Mouse (Mus musculus) heart, embryonic 15.5 days (tissue): ENCODE measurements around the gene Prpf38b. TPM values are rescaled to one million over a fixed set of nuclear protein-coding genes. Genes with fewer than 3 reads are reported as not detected.
"Not testable (repeated sequence)": the region's sequence is repeated elsewhere in the genome, so short reads cannot be mapped to it uniquely, and the experiment has no call there.

Experiments used
- ATAC-seq: fragments of 200-750 bp; cut with Nextera tagmentation; replicated peaks from 2 replicates; pipeline ENCODE4 v1.8.0; 2017; ENCODE audit warnings: low read depth, moderate TSS enrichment; ENCODE audit not compliant: insufficient number of reproducible peaks, insufficient read depth, low FRiP score
- H3K27ac ChIP-seq: fragments of 300-500 bp; sonication (generic); 2 replicates; pipeline ENCODE4 v1.5.1; 2015; ENCODE audit warnings: mild to moderate bottlenecking, inconsistent platforms
- H3K27me3 ChIP-seq: fragments of 300-500 bp; sonication (generic); 2 replicates; pipeline ENCODE4 v1.6.1; 2015; ENCODE audit warnings: inconsistent platforms
- H3K36me3 ChIP-seq: fragments of 300-500 bp; sonication (generic); 2 replicates; pipeline ENCODE4 v1.6.1; 2015; ENCODE audit warnings: mild to moderate bottlenecking, inconsistent platforms
- H3K4me1 ChIP-seq: fragments of 300-500 bp; sonication (generic); replicated peaks from 2 replicates; pipeline ENCODE4 v1.6.1; 2015; ENCODE audit warnings: inconsistent platforms
- H3K4me2 ChIP-seq: fragments of 300-500 bp; sonication (generic); 2 replicates; pipeline ENCODE4 v1.6.1; 2015; ENCODE audit warnings: inconsistent platforms, mild to moderate bottlenecking, moderate library complexity
- H3K4me3 ChIP-seq: fragments of 300-500 bp; sonication (generic); 2 replicates; pipeline ENCODE4 v1.5.1; 2015; ENCODE audit warnings: mild to moderate bottlenecking, inconsistent platforms
- H3K9ac ChIP-seq: fragments of 300-500 bp; sonication (generic); 2 replicates; pipeline ENCODE4 v1.6.1; 2015; ENCODE audit warnings: mild to moderate bottlenecking, inconsistent platforms
- H3K9me3 ChIP-seq: fragments of 300-500 bp; sonication (generic); replicated peaks from 2 replicates; pipeline ENCODE4 v1.6.1; 2016; ENCODE audit warnings: inconsistent platforms
- WGBS: fragments of 180-500 bp; shearing (Covaris S2); methylation state at CpG from one replicate; pipeline ENCODE4 v1.1.7; 2015; ENCODE audit warnings: mixed read lengths; 5-methylcytosine and 5-hydroxymethylcytosine counted together
- polyA plus RNA-seq: library from polyadenylated mRNA; unstranded; fragments of >200 nt; fragmentation: Nextera tagmentation; extraction: Ambion mirVana; gene quantifications from 2 replicates; pipeline ENCODE4 v1.2.1, GENCODE M21; 2015

Gene Prpf38b
- polyA plus RNA-seq, 1 experiment from 2014 or later: 48.1 TPM

DNA sequence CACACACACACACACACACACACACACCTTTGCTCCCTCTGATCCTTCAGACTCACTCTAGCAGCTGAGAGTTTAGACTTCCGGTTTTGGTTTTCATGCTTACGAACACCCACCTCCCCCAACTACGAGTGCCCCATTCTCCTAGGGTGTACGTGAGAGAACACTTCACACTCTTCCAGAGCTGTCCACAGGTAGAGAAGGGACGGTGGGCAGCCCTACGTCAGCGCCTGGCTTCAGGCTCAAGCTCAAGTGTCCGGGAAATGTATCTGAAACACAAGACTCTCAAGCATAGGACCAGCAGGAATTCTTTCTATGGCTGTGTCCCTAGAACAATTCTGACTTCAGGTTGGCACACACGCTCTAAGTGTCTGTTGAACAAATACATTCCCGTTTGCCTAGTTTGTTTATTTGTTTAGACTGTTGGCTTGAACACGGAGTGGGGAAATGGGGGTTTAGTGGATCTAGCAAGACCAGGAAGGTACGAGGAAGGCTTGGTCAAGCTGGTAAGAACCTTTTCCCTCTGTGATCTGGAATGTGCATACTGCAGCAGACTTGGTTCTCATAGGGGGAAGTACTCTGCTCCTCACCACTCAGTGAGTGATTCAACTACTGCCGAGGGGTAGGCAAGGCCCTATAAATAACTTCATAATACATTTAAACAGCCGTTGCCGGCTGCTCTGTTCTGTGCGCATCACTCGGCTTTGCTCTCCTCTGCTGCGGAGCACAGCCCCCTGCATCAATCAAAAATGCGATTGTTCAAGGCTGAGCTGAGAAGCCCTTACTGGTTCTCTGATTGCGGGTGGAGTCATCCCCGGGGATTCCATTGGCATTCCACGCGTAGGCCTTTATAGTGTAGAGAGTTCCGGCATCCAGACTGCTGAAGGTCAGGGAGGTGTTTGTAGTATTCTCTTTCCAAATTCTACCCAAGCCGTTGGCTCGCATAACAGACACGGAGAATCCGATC is 30.7 kb downstream of the Prpf38b start:
- Histone ChIP-seq H3K27me3 (no peaks in the 10 kb centered on the region), H3K36me3 (no peaks in the 10 kb centered on the region), H3K9me3 (no peaks in the 10 kb centered on the region), H3K4me3 (peak overlapping the region; percentile 25; the same call in 1 of the 2 replicates), H3K9ac (no peak overlapping the region), H3K4me1 (peaks cover 44% of the 10 kb centered on the region), H3K4me2 (peak overlapping the region; percentile 46), H3K27ac (peak overlapping the region; percentile 79)
- 32% methylated on average over 28 of the region's 28 CpGs for WGBS
- peak; percentile 68 for ATAC-seq

DNA sequence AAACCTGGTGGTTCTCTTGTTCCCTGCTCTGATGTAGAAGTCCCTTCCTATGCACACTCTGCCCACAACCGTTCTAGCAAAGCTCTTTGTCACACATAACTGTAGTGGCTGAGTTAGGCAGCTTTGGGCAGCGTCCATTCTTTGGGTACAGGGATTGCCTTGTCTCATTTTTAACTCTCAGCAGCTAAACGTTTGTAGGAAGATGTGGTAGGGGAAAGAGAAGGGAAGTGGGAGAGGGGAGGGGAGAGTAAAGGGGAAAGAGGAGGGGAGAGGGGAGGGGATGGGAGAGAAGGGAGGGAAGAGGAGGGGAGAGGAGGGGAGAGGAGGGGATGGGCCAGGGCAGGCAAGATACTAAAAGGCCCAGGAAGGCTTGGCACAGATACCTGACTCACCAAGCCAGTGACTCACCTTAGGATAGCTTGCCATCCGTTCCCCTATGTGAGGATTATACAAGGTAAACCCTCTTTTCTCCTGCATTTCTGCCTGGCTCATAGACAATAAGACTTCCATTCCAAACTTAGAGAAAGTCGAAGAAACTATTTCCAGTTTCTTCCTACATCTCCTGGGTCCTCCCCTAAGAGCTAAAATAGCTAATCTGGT is 31.6 kb downstream of the Prpf38b start:
- no peak for ATAC-seq
- Histone ChIP-seq H3K9ac (no peak overlapping the region), H3K27ac (no peak overlapping the region), H3K4me3 (no peak overlapping the region), H3K36me3 (no peaks in the 10 kb centered on the region), H3K4me1 (peaks cover 38% of the 10 kb centered on the region), H3K27me3 (no peaks in the 10 kb centered on the region), H3K9me3 (no peaks in the 10 kb centered on the region), H3K4me2 (no peak overlapping the region)
- WGBS: 55% methylated on average over 5 of the region's 5 CpGs

DNA sequence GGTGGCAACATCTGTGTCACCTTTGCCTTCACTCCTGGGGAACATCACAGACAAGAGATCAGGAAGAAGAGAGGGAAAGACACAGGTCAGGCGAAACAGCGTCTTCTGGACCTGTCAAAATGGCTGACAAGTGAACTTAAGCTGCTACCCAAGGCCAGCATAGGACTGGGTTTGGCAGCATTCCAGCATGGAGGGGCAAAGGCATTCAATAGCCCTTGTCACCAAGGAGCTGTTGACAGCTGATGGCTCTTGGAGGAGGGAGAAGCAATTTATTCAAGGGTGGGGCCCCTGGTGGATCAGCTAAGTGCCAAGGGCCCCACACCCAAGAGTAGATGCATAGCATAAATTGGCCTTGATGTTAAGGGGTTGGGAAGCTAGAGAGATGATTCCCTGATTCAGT is 32.4 kb downstream of the Prpf38b start:
- no peaks in the 10 kb centered on the region for H3K9me3 ChIP-seq
- 36% methylated on average over 2 of the region's 2 CpGs for WGBS
- H3K4me3 ChIP-seq: no peak overlapping the region
- no peak overlapping the region; the same call in none of the 2 replicates for H3K27ac ChIP-seq
- no peak overlapping the region for H3K4me2 ChIP-seq
- no peak; the same call in 1 of the 2 replicates for ATAC-seq
- H3K27me3 ChIP-seq: no peaks in the 10 kb centered on the region
- H3K9ac ChIP-seq: no peak overlapping the region
- H3K4me1 ChIP-seq: peaks cover 38% of the 10 kb centered on the region
- H3K36me3 ChIP-seq: no peaks in the 10 kb centered on the region

- Histone ChIP-seq H3K9me3 (no peaks in the 10 kb centered on the region), H3K4me1 (no peaks in the 10 kb centered on the region), H3K4me2 (no peak overlapping the region), H3K9ac (no peak overlapping the region), H3K36me3 (no peaks in the 10 kb centered on the region), H3K27me3 (no peaks in the 10 kb centered on the region), H3K27ac (no peak overlapping the region), H3K4me3 (no peak overlapping the region)
- ATAC-seq: no peak
- WGBS: 77% methylated on average over 6 of the region's 6 CpGs
These were observed 40.9 kb downstream of the Prpf38b start for GRCm38 (mm10) chr3:108870631-108871030.

- no peaks in the 10 kb centered on the region for H3K36me3 ChIP-seq
- H3K27ac ChIP-seq: no peak overlapping the region
- no peaks in the 10 kb centered on the region for H3K27me3 ChIP-seq
- H3K9ac ChIP-seq: no peak overlapping the region
- H3K9me3 ChIP-seq: no peaks in the 10 kb centered on the region
- 86% methylated on average over 3 of the region's 3 CpGs for WGBS
- H3K4me1 ChIP-seq: no peaks in the 10 kb centered on the region
- ATAC-seq: no peak
- no peak overlapping the region for H3K4me3 ChIP-seq
- H3K4me2 ChIP-seq: no peak overlapping the region
These were observed 44.1 kb downstream of the Prpf38b start for GRCm38 (mm10) chr3:108867449-108867848.

DNA sequence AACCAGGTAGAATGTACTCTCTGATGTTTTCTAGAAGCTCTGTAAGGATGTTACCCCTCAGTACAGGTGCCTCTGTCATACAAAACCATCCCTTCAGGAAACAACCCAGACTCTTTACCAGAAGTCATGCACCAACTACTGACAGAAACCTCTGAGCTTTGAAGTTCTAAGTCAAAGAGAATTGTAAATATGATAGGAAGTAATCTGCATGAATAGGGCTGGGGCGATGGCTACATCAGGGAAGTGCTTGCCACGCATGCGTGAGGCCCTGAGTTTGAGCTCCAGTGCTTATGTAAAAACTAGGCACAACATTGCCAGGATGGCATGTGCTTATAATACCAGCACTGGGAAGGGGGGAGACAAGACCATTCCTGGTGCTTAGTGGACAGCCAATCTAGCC is 45.9 kb downstream of the Prpf38b start:
- Histone ChIP-seq H3K9ac (no peak overlapping the region), H3K36me3 (no peaks in the 10 kb centered on the region), H3K27ac (no peak overlapping the region), H3K27me3 (no peaks in the 10 kb centered on the region), H3K4me2 (no peak overlapping the region), H3K9me3 (no peaks in the 10 kb centered on the region), H3K4me3 (no peak overlapping the region), H3K4me1 (no peaks in the 10 kb centered on the region)
- no peak for ATAC-seq
- WGBS: 89% methylated on average over 3 of the region's 3 CpGs

GRCm38 (mm10) chr3:108865129-108865528 is 46.4 kb downstream of the Prpf38b start:
- WGBS: 48% methylated on average over 3 of the region's 3 CpGs
- H3K4me3 ChIP-seq: no peak overlapping the region
- H3K27ac ChIP-seq: no peak overlapping the region
- no peaks in the 10 kb centered on the region for H3K36me3 ChIP-seq
- H3K4me2 ChIP-seq: no peak overlapping the region
- no peaks in the 10 kb centered on the region for H3K9me3 ChIP-seq
- no peaks in the 10 kb centered on the region for H3K4me1 ChIP-seq
- H3K27me3 ChIP-seq: no peaks in the 10 kb centered on the region
- H3K9ac ChIP-seq: no peak overlapping the region
- ATAC-seq: no peak

DNA sequence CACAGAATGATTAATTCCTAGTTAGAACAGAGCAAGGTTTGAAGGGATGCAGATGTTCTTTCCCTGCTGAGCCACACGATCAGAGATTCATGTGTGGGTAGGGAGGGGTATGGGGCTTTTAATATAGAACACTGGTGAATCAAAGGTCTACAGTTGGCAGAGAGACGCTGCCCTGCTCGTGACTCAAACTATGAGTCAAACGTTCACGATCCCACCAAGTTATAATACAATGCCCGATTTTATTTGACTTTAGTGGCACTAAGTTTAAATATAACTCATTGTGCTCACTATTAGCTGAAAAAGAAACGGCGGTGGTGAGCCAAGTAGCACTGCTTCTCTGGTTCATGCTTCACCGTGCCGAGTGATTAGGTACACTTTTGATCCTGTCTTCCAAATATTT is 48.4 kb downstream of the Prpf38b start:
- Histone ChIP-seq H3K27me3 (no peaks in the 10 kb centered on the region), H3K9ac (no peak overlapping the region), H3K27ac (no peak overlapping the region), H3K4me2 (no peak overlapping the region), H3K9me3 (no peaks in the 10 kb centered on the region), H3K4me1 (peaks cover 5% of the 10 kb centered on the region), H3K4me3 (no peak overlapping the region), H3K36me3 (no peaks in the 10 kb centered on the region)
- ATAC-seq: no peak
- 77% methylated on average over 10 of the region's 10 CpGs for WGBS

DNA sequence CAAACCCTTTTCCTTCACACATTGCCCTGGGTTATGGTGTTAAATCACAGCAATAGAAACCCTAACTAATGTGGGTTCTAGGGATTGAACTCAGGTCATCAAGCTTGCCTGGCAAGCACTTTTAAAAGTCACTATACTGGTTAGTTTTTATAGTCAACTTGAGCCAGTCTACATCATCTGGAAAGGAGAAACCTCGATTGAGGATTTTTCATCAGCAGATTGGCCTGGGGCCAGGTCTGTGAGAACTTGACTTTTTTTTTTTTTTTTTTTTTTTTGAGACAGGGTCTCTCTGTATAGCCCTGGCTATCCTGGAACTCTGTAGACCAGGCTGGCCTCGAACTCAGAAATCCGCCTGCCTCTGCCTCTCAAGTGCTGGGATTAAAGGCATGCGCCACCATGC is 49.2 kb downstream of the Prpf38b start:
- H3K9ac ChIP-seq: not testable (repeated sequence)

GRCm38 (mm10) chr3:108860786-108861185 is 50.7 kb downstream of the Prpf38b start:
- no peak overlapping the region for H3K4me2 ChIP-seq
- ATAC-seq: no peak
- no peaks in the 10 kb centered on the region for H3K27me3 ChIP-seq
- no peak overlapping the region for H3K27ac ChIP-seq
- H3K4me1 ChIP-seq: peaks cover 18% of the 10 kb centered on the region
- WGBS: 71% methylated on average over 2 of the region's 2 CpGs
- no peaks in the 10 kb centered on the region for H3K9me3 ChIP-seq
- H3K4me3 ChIP-seq: no peak overlapping the region
- H3K9ac ChIP-seq: no peak overlapping the region
- no peaks in the 10 kb centered on the region for H3K36me3 ChIP-seq

More for the DNA sequence above, 49.2 kb downstream of the Prpf38b start:
- not testable (repeated sequence) for H3K4me1 ChIP-seq, H3K4me2 ChIP-seq, H3K27me3 ChIP-seq, H3K27ac ChIP-seq, H3K36me3 ChIP-seq, ATAC-seq, H3K4me3 ChIP-seq, H3K9me3 ChIP-seq
- WGBS: 83% methylated on average over 4 of the region's 4 CpGs

- Histone ChIP-seq H3K9me3 (no peaks in the 10 kb centered on the region), H3K4me2 (peak overlapping the region; percentile 35), H3K9ac (0 out of 2 replicates have a peak overlapping the region, but pooled peaks have one; percentile 10), H3K36me3 (no peaks in the 10 kb centered on the region), H3K27ac (peak overlapping the region; percentile 73), H3K4me1 (peaks cover 29% of the 10 kb centered on the region), H3K27me3 (no peaks in the 10 kb centered on the region), H3K4me3 (no peak overlapping the region)
- WGBS: 25% methylated on average over 7 of the region's 7 CpGs
- peak; percentile 86 for ATAC-seq
These were observed 53.2 kb downstream of the Prpf38b start for GRCm38 (mm10) chr3:108858231-108858770.
